Comparison of ENCODE assay signal across 8 mouse cellular contexts in genomic region chr17:78322369-78323335, GRCm38 (mm10).
DNase-seq lines count a peak whose midpoint lies in the region; ATAC-seq and TF ChIP-seq lines count a peak whose summit lies in the region.

No protein-coding gene starts in this region.

- no peak overlapping the region for H3K9ac ChIP-seq in intestine, embryonic 15.5 days
- H3K9ac ChIP-seq in neural tube, embryonic 15.5 days (replicated peaks): no peak overlapping the region

- 31% methylated on average over 18 of the region's 18 CpGs for WGBS in intestine, embryonic 15.5 days
- 87% methylated on average over 18 of the region's 18 CpGs for WGBS in thymus, adult 2 months
- WGBS in neural tube, embryonic 15.5 days: 63% methylated on average over 18 of the region's 18 CpGs

- peak; percentile 40 to 54 for DNase-seq in heart, adult 18-20 months
- no peak for DNase-seq in heart, postnatal 4 days
- DNase-seq in 3134 (ENCODE audit: extremely low read depth, insufficient read length, low spot score): peak; percentile 59
- DNase-seq in embryo, embryonic 10 days (ENCODE audit: low spot score): peak; percentile 25
- DNase-seq in thymus, adult 2 months: no peak
- no peak for DNase-seq in adrenal gland, adult 8-10 months

- peak overlapping the region; percentile 70; the same call in 1 of the 2 replicates for H3K27ac ChIP-seq in intestine, embryonic 15.5 days
- no peak overlapping the region for H3K27ac ChIP-seq in thymus, adult 2 months (ENCODE audit: control insufficient read depth, insufficient read depth, low read length)
- no peak overlapping the region for H3K27ac ChIP-seq in neural tube, embryonic 15.5 days (replicated peaks)

- no peaks in the 10 kb centered on the region for H3K9me3 ChIP-seq in intestine, embryonic 15.5 days
- no peaks in the 10 kb centered on the region for H3K9me3 ChIP-seq in neural tube, embryonic 15.5 days (replicated peaks)

- H3K4me2 ChIP-seq in intestine, embryonic 15.5 days (replicated peaks): no peak overlapping the region
- no peak overlapping the region for H3K4me2 ChIP-seq in neural tube, embryonic 15.5 days

- no peak for ATAC-seq in intestine, embryonic 15.5 days
- ATAC-seq in neural tube, embryonic 15.5 days (ENCODE audit: low FRiP score): no peak

- no peaks in the 10 kb centered on the region for H3K36me3 ChIP-seq in intestine, embryonic 15.5 days
- H3K36me3 ChIP-seq in thymus, adult 2 months (ENCODE audit: control insufficient read depth, insufficient read depth, low read length): no peaks in the 10 kb centered on the region
- peaks cover 1% of the 10 kb centered on the region; the same call in 1 of the 2 replicates for H3K36me3 ChIP-seq in neural tube, embryonic 15.5 days

- H3K27me3 ChIP-seq in intestine, embryonic 15.5 days (replicated peaks): no peaks in the 10 kb centered on the region
- no peaks in the 10 kb centered on the region for H3K27me3 ChIP-seq in thymus, adult 2 months (ENCODE audit: control insufficient read depth, insufficient read depth, low read length)
- H3K27me3 ChIP-seq in neural tube, embryonic 15.5 days (replicated peaks): no peaks in the 10 kb centered on the region

- H3K4me3 ChIP-seq in intestine, embryonic 15.5 days (replicated peaks): no peak overlapping the region
- no peak overlapping the region for H3K4me3 ChIP-seq in thymus, adult 2 months (ENCODE audit: control insufficient read depth, insufficient read depth, low read length)
- no peak overlapping the region for H3K4me3 ChIP-seq in neural tube, embryonic 15.5 days (replicated peaks)

- TF ChIP-seq CTCF in thymus, adult 2 months (IDR thresholded peaks at IDR 0.05; ENCODE audit: borderline replicate concordance, control insufficient read depth, extremely low read depth, insufficient read depth, low read length, poor library complexity): no peak

- no peak for TF ChIP-seq POLR2A in thymus, adult 2 months (IDR thresholded peaks at IDR 0.05; ENCODE audit: control insufficient read depth, extremely low read depth, insufficient read depth, low read length, poor library complexity)

- 0 out of 2 replicates have a peak, but pooled peaks cover 6% of the 10 kb centered on the region for H3K4me1 ChIP-seq in intestine, embryonic 15.5 days (replicated peaks)
- no peaks in the 10 kb centered on the region for H3K4me1 ChIP-seq in thymus, adult 2 months (replicated peaks; ENCODE audit: control insufficient read depth, insufficient read depth, low read length)
- no peaks in the 10 kb centered on the region for H3K4me1 ChIP-seq in neural tube, embryonic 15.5 days

Comparison
In these comparisons a context has a peak if more than half of its experiments do, and no peak if none do; other contexts are left out.
1. DNase-seq: peak in heart, adult 18-20 months (2 of 2), 3134 (single experiment) and embryo, embryonic 10 days (single experiment); none in heart, postnatal 4 days (single experiment), thymus, adult 2 months (single experiment) and adrenal gland, adult 8-10 months (single experiment).